Mouse (Mus musculus) embryonic facial prominence, embryonic 10.5 days (tissue): ENCODE measurements around the gene Tulp1. TPM values are rescaled to one million over a fixed set of nuclear protein-coding genes. Genes with fewer than 3 reads are reported as not detected.

Experiments used
- polyA plus RNA-seq: library from polyadenylated mRNA; unstranded; fragments of >200 nt; fragmentation: Nextera tagmentation; extraction: Ambion mirVana; gene quantifications from 2 replicates; pipeline ENCODE4 v1.2.1, GENCODE M21; 2016

Gene Tulp1
- polyA plus RNA-seq, 1 experiment from 2014 or later, result 4.9 TPM

Other genes starting within 250 kb of the Tulp1 start
- gene Scube3, start 223.1 kb downstream of the Tulp1 start, polyA plus RNA-seq, result 8.7 and 9.7 TPM in 2 replicates
- gene Zfp523, start 188.1 kb downstream of the Tulp1 start, polyA plus RNA-seq, result 32.8 and 35.9 TPM in 2 replicates
- gene Def6, start 157.4 kb downstream of the Tulp1 start, polyA plus RNA-seq, result 3.4 and 3.7 TPM in 2 replicates
- gene Ppard, start 132.5 kb downstream of the Tulp1 start, polyA plus RNA-seq, result 1.4 and 1.9 TPM in 2 replicates
- 28.4 and 30.9 TPM in 2 replicates for gene Fance, start 51.7 kb downstream of the Tulp1 start, polyA plus RNA-seq
- 539 and 546 TPM in 2 replicates for gene Rpl10a, start 36.8 kb downstream of the Tulp1 start, polyA plus RNA-seq
- 8.4 and 9.2 TPM in 2 replicates for gene Tead3, start 14.4 kb downstream of the Tulp1 start, polyA plus RNA-seq
- 32.0 and 32.8 TPM in 2 replicates for gene Fkbp5, start 152.3 kb upstream of the Tulp1 start, polyA plus RNA-seq
- not detected in 2 replicates for gene Armc12, start 165.6 kb upstream of the Tulp1 start, polyA plus RNA-seq
- not detected in 2 replicates for gene Clpsl2, start 184.2 kb upstream of the Tulp1 start, polyA plus RNA-seq
- not detected in 2 replicates for gene Clps, start 195.5 kb upstream of the Tulp1 start, polyA plus RNA-seq
- gene Lhfpl5, start 210.4 kb upstream of the Tulp1 start, polyA plus RNA-seq, result 1.1 TPM in 2 replicates